Mouse (Mus musculus): ENCODE results near the gene C3.

The C3 gene

DNA sequence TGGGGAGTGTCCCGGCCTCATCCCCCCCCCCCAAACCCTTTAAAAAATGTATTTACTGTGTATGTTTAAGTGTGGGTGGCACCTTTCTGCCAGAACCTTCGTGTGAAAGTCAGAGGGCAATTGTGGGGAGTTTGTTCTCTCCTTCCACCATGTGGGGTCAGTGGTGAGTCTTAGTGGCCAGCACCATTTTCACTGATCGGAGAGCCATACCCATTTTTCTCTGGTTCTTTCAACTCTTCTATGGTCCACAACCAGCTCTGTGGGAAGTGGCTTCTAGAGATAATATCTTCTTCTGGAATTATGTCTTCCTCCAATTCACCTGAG, 8.1 kb downstream of the C3 start:
- DNase-seq (ENCODE audit: low read depth, low spot score) = no peak

DNA sequence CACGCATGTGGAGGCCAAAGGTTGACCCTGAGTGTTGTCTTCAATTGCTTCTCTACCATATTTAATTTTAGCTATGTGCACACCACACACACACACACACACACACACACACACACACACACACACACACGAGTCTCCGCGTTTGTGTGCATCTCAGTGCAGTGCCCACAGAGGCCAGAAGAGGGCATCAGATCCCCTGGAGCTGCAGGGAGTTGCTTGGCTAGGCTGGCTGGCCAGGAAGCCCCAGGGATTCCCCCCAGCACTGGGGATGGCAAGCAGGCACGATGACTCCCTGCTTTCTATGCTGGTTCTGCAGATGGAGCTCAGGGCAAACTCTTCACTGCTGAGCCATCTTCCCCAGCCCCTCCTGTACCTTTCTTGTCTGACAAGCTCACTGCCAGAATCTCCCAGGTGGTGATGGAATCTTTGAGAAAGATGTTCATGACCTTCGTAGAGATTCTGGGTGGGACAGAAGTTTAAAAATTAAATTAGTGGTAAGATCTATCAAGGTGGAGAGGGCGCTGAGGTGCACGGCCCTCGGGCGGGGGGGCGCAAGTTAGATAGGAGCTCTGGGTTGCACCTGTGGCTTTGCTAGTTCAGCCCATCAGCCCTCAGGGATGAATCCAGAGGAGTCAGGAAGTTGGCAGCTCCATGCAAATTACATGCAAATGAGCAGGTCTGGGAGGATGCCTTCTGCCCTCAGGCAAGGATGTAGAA, 8.6 kb downstream of the C3 start:
- no peak for DNase-seq (ENCODE audit: low read depth, low spot score)

DNA sequence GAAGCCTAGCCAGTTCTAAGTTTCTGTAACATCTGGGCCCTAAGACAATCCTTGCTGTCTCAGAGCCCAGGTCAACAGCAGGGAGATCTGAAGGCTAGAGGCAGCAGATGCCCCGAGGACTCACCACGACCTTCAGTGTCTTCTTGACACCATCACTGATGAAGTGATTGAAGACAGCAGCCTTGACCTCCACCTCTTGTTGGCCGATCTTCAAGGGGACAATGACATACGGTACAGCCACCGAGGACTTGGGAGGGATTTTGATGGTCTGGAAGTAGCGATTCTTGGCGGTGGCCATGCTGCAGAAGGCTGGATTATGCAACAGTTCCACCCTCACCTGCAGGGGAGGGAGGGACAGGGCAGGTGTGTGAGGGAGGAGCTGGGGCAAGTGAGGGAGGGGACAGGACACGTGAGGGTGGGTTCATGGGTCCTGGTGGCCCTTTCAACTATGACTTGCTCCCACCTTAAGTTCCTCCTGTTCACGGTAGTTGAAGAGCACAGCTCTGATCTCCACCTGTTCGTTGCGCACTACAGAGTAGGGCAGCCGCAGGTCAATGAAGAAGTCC, 9.5 kb downstream of the C3 start:
- no peak for DNase-seq (ENCODE audit: low read depth, low spot score)

DNA sequence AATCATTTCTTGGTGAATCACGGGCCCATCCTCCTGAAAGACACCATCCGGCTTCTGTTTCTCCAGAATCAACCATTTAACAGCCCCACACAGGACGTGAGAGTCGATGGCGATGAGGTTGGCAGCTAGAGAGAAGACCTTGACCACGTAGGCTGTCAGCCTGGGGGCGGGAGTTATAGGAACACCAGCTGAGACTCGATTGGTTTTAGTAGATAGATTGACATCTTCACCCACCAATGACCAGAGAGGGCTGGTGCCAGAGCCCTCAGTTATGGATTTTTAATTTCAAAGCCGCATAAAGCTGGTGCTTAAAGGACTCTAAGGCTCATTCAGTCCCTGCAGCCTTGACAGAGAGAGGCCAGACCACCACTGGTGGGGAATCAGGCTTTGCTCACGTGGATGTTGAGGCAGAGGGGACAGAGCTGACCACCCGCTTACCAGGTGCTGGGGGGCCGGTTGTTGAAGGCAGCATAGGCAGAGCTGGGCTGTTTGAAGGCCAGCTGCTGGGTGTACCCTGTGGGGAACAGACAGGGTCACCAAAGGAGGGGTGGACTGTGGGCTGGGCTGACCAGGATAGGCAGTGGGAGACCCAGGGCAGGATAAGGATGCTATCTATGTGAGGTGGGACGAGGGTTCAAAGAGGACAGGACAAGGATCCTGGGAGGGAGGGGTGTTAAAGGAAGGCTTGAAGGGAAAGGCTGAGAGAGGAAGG, 13.1 kb downstream of the C3 start:
- peak; percentile 18 for DNase-seq (ENCODE audit: low read depth, low spot score)

DNA sequence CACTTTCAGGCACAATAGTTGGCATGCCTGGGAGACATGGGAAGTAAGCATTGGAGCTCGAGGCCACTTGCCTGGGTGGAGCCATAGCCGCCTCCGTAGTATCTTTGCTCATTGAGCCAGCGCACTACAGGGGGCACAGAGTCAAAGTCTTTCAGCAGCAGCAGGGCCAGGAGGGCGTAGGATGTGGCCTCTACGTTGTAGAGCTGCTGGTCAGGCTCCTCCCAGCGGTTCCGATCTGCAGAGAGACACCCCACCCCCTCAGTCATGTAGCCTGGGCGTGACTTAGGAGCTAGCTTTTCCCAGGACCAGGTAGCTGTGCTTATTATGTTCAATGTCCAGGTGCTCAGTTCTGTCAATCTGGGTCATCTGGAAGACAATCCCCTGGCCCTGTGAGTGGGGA, 16.4 kb downstream of the C3 start:
- DNase-seq (ENCODE audit: low read depth, low spot score) = no peak

DNA sequence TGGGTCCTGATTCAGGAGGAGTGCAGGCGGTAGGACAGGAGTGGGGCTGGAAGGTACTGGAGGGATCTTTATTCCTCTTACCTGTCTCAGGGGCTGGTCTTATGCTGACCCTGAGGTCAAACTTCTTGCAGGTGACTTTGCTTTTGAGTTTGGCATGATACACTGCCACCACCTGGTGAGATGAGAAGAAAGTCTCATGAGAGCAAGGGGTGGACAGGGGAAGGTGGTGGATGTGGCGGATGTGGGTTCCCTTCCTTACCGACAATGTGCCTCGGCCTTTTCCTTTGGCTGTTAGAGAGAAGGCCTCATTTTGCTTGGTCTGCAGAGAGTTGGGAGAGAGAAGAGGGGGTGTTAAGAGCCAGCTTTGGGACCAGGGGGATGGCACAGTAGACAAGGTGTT, 18.6 kb downstream of the C3 start:
- no peak for DNase-seq (ENCODE audit: low read depth, low spot score)

DNA sequence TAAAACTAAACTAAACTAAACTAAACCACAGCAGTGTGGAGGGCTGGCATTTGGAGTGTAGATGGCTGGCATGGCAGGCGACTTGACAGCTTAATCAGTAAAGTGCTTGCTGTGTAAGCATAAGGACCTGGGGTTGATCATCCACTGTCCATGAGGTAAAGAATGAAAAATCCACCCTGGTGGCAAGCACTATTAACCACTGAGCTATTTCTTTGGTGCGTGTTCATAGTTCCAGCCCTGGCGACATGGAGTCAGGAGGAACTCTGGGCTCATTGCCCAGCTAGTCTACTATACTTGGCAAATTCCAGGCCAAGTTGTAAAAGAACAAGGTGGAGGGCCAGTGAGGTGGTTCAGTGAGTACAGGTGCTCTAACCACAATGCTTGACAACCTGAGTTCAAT, 20.0 kb downstream of the C3 start:
- DNase-seq (ENCODE audit: low read depth, low spot score) = no peak

DNA sequence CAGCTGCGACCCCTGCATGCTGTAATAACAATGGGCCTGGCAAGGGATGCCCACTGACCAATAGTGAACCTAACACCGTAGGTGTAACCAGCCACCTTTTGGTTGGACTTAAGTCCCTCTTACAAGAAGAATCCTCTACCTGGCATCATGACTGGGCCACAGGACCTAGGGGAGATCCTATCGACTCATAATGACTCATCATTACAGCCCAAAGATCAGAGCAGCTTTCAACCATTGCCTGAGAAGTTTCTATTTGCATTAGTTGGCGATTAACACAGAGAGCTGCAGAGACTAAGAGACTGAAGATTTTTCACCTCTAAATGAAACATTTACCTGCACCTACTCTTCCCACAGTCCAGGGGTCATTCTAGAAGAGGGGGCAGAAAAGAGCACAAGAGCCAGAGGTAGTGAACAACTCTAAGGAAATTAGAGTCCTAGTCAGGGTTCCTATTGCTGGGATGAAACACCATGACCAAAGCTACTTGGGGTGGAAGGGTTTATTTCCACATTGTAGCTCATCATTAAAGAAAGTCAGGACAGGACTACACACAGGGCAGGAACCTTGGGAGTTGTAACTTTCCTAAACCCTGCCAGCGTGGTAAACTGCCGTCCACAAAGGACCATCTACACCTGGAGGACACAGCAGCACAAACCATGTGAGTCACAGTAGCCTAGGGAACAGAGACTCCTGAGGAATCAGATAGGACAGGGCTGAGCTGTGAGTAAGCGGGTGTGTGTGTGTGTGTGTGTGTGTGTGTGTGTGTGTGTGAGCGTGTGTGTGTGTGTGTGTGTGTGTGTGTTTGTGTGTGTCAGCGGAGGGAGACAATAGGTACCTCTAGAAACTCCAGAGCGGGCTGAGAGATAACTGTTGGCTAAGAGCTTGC, 25.9 kb downstream of the C3 start:
- no peak for DNase-seq (ENCODE audit: low read depth, low spot score)

DNA sequence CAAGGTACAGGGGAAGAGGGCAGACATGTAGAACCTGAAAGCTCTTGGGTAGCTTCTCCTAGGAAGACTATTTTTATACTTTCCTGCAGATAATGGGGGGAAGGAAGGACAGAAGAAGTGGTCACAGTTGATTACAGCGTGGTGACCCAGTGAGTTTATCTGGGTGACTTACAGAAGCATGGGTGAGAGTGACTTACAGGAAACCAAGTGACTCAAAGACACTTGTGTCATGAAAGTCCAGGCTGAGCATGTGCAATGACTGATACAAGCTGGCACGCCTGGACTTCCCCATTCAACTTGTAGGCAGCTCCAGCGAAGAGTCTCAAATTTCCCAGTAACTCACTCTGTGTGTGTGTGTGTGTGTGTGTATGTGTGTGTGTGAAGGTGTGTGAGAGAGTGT, 29.7 kb downstream of the C3 start:
- DNase-seq (ENCODE audit: low read depth, low spot score) = no peak

DNA sequence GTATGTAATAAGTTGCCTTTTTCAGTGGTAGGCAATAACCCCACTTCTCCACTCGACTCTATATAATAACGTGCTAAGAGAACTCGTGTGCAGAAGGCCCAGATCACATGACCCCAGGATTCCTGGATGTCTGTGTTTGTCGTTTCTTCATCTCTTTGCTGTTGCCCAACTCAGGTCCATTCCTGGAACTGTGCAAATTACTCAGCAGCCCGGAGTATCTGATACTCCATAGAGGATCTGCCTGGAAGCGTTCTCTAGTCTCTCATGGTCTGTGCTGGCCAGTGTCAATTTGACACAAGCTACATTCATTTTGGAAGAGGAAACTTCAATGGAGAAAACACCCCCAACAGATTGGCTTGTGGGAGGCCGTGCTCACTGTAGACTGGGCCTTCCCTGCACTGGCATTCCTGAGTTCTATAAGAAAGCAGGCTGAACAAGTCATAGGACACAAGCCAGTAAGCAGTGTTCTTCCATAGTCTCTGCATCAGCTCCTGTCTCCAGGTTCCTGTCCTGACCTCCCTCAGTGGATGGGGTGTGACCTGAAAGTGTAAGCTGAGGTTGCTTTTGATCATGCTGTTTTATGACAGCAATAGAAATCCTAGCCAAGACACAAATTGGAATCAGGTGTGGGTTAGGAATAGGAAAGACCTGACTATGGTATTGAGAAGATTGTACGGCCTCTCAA, 32.5 kb downstream of the C3 start:
- no peak for DNase-seq (ENCODE audit: low read depth, low spot score)

DNA sequence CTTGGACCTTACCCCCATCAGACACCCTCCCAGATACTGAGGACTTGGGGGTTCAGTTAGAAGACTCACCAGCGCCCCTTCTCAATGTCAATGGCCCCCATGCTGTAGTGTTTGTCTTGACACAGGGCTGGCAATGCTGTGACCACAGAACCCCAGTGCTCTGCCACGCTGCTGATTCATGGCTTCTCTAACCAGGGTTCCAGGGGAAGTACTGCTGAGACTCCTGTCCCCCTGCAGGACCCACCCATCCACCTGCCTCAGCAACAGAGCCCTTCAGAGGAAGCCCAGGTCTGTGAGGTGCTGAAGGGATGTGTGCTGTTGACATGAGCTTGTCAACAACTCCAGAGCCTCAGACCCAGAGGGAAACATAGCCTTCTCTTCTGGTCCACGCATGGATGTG, 33.2 kb downstream of the C3 start:
- no peak for DNase-seq (ENCODE audit: low read depth, low spot score)

DNA sequence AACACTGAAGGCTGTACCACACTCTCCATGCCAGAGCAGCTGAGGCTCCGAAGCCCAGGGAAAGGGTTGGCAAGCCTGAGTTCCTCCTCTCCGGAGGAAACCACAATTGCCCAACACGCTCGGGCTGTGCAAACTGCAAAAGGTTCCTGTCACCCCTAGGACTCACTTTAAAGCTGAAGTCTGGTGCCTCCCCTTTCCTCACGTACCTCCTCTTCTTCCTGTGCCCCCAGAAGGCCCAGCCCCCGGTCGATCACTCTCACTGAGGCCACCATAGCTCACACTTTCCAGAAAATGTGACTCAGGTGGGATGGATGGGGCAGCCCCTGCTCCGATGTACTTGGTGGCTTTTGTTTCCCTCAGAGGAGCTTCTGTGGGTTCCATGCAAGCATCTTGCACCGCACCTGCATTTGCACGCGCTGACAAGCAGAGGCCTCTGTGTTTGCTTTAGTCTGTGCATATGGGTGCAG, 33.9 kb downstream of the C3 start, which contains the start of gene Tnfsf14:
Tnfsf14 (minus strand) TSS at position 137 of the 467 bp plus-strand sequence.
- no peak for DNase-seq (ENCODE audit: low read depth, low spot score)

DNA sequence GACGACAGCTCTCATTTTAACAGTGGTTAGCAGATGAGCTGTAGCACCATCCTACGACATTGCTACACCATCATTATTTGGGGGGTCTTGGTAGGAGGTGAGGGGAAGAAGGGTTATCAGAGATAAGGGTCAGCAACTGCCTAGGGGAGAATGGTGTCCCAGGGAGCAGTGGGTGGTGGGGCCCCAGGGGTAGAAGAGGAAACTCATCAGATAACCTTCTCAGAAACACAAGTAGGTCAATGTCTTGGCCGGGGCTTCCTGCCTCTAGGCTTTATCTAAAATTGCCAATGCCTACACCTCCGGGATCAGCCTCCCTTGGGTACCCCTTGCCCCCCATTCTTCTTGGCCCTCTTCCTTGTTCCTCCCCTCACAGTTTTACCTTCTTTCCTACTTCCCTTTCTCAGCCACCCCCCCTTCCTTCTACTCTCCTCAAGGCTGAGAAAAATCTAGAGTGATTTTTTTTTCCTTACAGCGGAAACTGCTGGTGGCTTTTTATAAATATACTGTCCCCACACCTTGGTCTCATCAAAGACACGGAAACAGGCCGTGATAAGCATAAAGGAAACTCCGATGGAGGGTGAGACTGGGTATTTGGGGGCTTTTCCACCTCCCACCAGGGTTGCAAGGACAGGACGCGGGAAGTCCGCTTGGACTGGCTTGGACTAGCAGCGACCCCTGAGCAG, 39.3 kb downstream of the C3 start:
- DNase-seq (ENCODE audit: low read depth, low spot score) = no peak

DNA sequence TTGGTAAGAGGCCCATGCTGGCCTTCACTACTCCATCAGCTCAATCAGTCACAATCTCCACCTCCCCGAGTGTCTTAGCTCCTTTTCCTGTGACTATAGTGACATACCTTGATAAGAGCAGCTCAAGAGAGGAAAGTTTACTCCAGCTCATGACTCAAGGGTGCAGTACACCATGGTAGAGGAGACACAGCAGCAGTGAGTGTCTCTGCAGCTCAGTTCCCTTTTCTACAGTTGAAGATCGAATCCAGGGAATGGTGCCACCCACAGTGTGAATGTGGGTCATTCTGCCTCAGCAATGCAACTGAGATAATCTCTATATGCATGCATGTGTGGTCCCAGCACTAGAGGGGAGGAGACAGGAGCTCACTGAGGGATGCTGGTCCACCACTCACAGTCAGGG, 42.3 kb downstream of the C3 start:
- no peak for DNase-seq (ENCODE audit: low read depth, low spot score)

DNA sequence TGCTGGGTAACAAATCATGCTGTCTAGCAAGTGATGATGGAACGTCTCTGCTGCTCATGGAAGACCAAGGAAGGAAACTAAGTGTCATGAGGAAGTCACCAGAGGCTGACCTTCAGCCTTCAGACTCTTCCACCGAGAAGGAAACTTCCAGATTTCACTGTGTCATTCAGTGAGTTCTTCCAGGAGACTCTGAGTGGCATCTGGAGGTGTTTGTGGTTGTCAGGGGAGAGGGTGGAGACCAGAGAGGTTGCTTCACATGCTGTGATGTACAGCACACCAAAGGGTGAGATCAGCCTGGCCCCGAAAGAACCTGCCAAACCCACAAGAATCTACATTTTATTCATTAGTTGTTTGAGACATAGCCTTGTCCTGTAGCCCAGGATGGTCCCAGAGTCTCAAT, 45.1 kb downstream of the C3 start:
- no peak for DNase-seq (ENCODE audit: low read depth, low spot score)

DNA sequence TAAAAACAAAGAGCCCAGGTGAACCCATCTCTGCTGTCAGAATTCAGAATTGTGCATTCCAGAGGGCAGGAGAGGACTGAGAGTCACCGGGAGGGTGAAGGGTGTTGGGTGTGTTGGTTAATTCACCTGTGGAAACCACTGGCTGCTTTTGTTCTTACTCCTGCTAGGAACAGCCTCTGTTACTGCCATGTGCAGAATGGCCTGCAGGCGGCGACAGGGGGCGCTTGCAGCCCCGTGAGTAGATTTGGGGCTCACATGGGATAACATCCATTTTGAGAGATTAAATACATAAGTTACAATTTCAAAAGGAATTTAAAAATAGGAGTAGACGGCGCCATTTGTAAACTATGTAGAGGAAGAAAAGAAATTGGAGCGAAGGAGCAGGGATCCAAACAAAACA, 47.6 kb downstream of the C3 start:
- no peak for DNase-seq (ENCODE audit: low read depth, low spot score)

DNA sequence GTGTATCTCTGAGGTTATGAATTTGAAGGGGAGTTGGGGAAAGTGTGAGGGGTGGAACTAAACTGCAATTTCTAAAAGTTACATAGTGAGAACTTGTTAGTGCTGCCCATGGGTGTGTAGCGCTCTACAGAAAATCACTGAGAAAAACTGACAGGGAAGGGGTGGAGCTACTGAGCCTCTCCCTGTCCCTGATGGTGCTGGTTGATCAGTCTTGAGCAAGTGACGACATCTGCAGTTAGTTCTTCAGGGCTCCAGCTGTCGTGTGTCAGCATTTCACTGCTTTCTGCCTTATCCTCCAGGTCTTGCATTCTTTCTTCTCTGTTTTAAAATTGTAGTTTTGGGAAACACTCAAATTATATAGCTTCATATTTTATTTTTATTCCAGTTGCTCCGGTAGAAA, 54.6 kb downstream of the C3 start:
- no peak for DNase-seq (ENCODE audit: low read depth, low spot score)

DNA sequence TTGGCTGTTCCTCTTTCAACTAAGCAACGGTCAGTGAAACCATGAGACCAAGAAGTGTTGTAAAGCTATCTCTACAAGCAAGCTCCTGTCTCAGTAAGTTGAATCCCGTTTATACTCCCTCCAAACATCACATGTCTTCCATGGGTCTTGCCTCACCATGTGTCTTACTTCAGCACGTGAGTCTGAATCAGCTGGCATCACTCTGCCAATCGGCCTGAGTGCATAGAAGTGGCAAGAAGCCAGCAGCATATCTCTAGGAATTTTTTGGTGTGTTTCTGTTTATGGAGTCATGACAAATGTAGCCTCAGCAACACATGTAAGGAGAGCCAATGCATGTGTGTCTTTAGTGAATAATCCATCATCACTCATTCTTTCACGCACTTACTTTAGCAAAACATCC, 55.6 kb downstream of the C3 start:
- no peak for DNase-seq (ENCODE audit: low read depth, low spot score)

DNA sequence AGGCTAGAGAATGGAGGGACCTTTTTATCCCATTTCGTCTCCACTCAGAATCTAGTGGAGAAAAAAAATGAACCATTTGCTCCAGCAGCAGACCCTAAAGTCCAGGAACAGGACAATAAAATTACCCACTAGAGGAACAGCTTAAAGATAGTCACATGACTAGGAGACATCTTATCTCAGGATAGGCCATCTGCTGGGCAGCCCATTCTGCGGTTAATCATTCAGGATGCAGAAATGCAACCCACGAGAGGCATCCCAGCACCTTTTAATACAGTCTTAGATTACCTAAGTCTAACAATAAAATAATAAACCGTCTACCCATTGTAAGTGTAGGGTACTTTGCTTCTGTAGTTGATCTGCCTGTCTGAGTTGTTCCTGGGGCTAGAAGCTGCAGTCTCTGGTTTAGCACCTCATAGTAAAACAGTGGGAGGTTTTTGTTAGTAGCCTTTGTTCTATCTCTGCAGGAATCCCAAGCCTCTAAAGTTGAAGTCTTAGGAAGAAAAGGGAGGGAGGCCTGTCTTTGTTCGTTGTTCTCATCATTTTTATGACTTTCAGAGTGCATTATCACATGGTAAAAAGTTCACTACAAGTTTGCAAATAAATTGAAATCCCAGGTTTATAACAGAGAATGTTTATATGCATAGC, 57.2 kb downstream of the C3 start:
- DNase-seq (ENCODE audit: low read depth, low spot score) = no peak
